Mouse (Mus musculus): ENCODE measurements around the gene Syne3.

DNA sequence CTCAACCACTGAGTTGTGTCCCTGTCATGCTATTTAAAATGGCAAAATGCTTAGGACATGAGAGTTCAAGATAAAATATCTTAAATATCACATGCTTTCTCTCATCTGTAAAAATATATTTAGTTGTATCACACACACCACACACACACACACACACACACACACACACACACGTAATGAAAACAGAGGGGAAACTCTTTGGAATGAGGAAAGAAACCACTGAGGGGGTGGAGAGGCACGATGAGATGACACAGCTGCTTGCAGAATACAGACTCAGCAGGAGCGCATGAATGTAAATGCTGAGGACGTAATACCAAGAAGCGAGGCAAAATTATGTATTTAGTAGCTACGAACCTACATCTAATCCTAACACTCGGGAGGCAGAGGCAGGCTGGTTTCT is 32.7 kb downstream of the Syne3 start:
- TF ChIP-seq CHD2 (IDR thresholded peaks at IDR 0.05; ENCODE audit: low read depth, low read length) (no peak), MAFK (IDR thresholded peaks at IDR 0.05; ENCODE audit: insufficient read depth, low read depth, low read length) (no peak), ZNF384 (IDR thresholded peaks at IDR 0.05; ENCODE audit: low read depth, low read length) (no peak), ZC3H11A (IDR thresholded peaks at IDR 0.05; ENCODE audit: borderline replicate concordance, low read depth, low read length) (no peak)
